Mouse (Mus musculus) gonadal fat pad, adult 2 months (tissue): ENCODE results near the gene Cdhr3. TPM values are rescaled to one million over a fixed set of nuclear protein-coding genes. Genes with fewer than 3 reads are reported as not detected.

Experiments
- DNase-seq: peaks from one replicate; pipeline ENCODE4 v3.0.0-alpha.2; 2012; ENCODE audit warnings: low read depth
- polyA plus RNA-seq: library from polyadenylated mRNA; depleted of rRNA; stranded (reverse); fragments of >200 nt; gene quantifications from 2 replicates; pipeline ENCODE4 v1.2.3, GENCODE M21; 2012; rRNA removed

Cdhr3 gene
- polyA plus RNA-seq, result 1.8 and 3.9 TPM in 2 replicates

- no peak for DNase-seq
Measured at GRCm38 (mm10) chr12:33092775-33093174, at the start of gene Cdhr3. Gene Cdhr3, minus strand, starts transcription at chr12:33092875.

GRCm38 (mm10) chr12:33139083-33139482 lies 46.4 kb upstream of the Cdhr3 start:
- DNase-seq, result no peak

GRCm38 (mm10) chr12:33137857-33138256 lies 45.2 kb upstream of the Cdhr3 start:
- no peak for DNase-seq

- no peak for DNase-seq
Measured at GRCm38 (mm10) chr12:33131796-33132195, 39.1 kb upstream of the Cdhr3 start.

- DNase-seq, result no peak
Measured at GRCm38 (mm10) chr12:33130401-33130800, 37.7 kb upstream of the Cdhr3 start.

GRCm38 (mm10) chr12:33129410-33129809 lies 36.7 kb upstream of the Cdhr3 start:
- no peak for DNase-seq

GRCm38 (mm10) chr12:33128702-33129101 lies 36.0 kb upstream of the Cdhr3 start:
- DNase-seq, result no peak

GRCm38 (mm10) chr12:33128121-33128520 lies 35.4 kb upstream of the Cdhr3 start:
- no peak for DNase-seq

GRCm38 (mm10) chr12:33126243-33126642 lies 33.6 kb upstream of the Cdhr3 start:
- no peak for DNase-seq

- no peak for DNase-seq
Measured at GRCm38 (mm10) chr12:33125594-33126227, 33.0 kb upstream of the Cdhr3 start.

- no peak for DNase-seq
Measured at GRCm38 (mm10) chr12:33118624-33119301, 26.1 kb upstream of the Cdhr3 start.

- no peak for DNase-seq
Measured at GRCm38 (mm10) chr12:33110894-33111471, 18.3 kb upstream of the Cdhr3 start.

GRCm38 (mm10) chr12:33109531-33109930 lies 16.9 kb upstream of the Cdhr3 start:
- DNase-seq, result no peak

GRCm38 (mm10) chr12:33106438-33107167 lies 13.9 kb upstream of the Cdhr3 start:
- no peak for DNase-seq

GRCm38 (mm10) chr12:33105724-33106123 lies 13.0 kb upstream of the Cdhr3 start:
- no peak for DNase-seq

GRCm38 (mm10) chr12:33102342-33103115 lies 9.9 kb upstream of the Cdhr3 start:
- no peak for DNase-seq

- DNase-seq, result no peak
Measured at GRCm38 (mm10) chr12:33101627-33102026, 9.0 kb upstream of the Cdhr3 start.

GRCm38 (mm10) chr12:33096017-33096416 lies 3.3 kb upstream of the Cdhr3 start:
- DNase-seq, result no peak

GRCm38 (mm10) chr12:33092196-33092595 lies 479 bp downstream of the Cdhr3 start:
- DNase-seq, result no peak

GRCm38 (mm10) chr12:33086151-33086550 lies 6.5 kb downstream of the Cdhr3 start:
- no peak for DNase-seq

GRCm38 (mm10) chr12:33084683-33085082 lies 8.0 kb downstream of the Cdhr3 start:
- no peak for DNase-seq

GRCm38 (mm10) chr12:33083362-33083761 lies 9.3 kb downstream of the Cdhr3 start:
- no peak for DNase-seq
